Mouse (Mus musculus) ES-Bruce4 (cell line): ENCODE results near the gene Mettl16. TPM values are rescaled to one million over a fixed set of nuclear protein-coding genes. Genes with fewer than 3 reads are reported as not detected.
A peak's percentile ranks its signal among the peaks of the same experiment; 100 is the strongest.

Experiments used
- H3K27ac ChIP-seq: 2 replicates; pipeline ENCODE4 v1.5.1; 2012; ENCODE audit warnings: low read length, inconsistent platforms; ENCODE audit not compliant: insufficient read depth
- H3K27me3 ChIP-seq: 2 replicates; pipeline ENCODE4 v1.6.1; 2012; ENCODE audit warnings: mild to moderate bottlenecking, low read length, inconsistent platforms; ENCODE audit not compliant: control insufficient read depth, poor library complexity, insufficient read depth, severe bottlenecking
- H3K36me3 ChIP-seq: 2 replicates; pipeline ENCODE4 v1.6.1; 2012; ENCODE audit warnings: inconsistent platforms, mild to moderate bottlenecking, low read length, moderate library complexity; ENCODE audit not compliant: control insufficient read depth, poor library complexity, insufficient read depth, severe bottlenecking
- H3K4me1 ChIP-seq: one replicate; pipeline ENCODE4 v1.8.1; 2011; ENCODE audit warnings: low read length; ENCODE audit not compliant: control insufficient read depth, insufficient read depth
- H3K4me3 ChIP-seq: 2 replicates; pipeline ENCODE4 v1.5.1; 2011; ENCODE audit warnings: low read depth, mild to moderate bottlenecking, low read length
- H3K9ac ChIP-seq: 2 replicates; pipeline ENCODE4 v1.6.1; 2012; ENCODE audit warnings: low read depth, mild to moderate bottlenecking, inconsistent platforms; ENCODE audit not compliant: poor library complexity, severe bottlenecking
- H3K9me3 ChIP-seq: replicated peaks from 2 replicates; pipeline ENCODE4 v1.6.1; 2012; ENCODE audit warnings: mild to moderate bottlenecking, low read length, inconsistent platforms; ENCODE audit not compliant: control insufficient read depth, poor library complexity, insufficient read depth, severe bottlenecking
- CTCF ChIP-seq: IDR thresholded peaks from one replicate; pipeline ENCODE4 v1.8.1; 2011; ENCODE audit warnings: low read depth, low read length
- EP300 ChIP-seq: IDR thresholded peaks from 2 replicates; pipeline ENCODE4 v1.6.1; 2011; ENCODE audit warnings: low read depth, low read length; ENCODE audit not compliant: insufficient read depth
- POLR2A ChIP-seq: IDR thresholded peaks from one replicate; pipeline ENCODE4 v1.8.1; 2011; ENCODE audit warnings: low read length; ENCODE audit not compliant: insufficient read depth
- polyA plus RNA-seq: library from polyadenylated mRNA; stranded (reverse); fragments of >200 nt; gene quantifications from 2 replicates; pipeline ENCODE4 v1.2.4, GENCODE M21; 2011; ENCODE audit warnings: low read depth; ENCODE audit not compliant: missing spikeins, insufficient read depth, insufficient read length

Mettl16 gene
- polyA plus RNA-seq, 1 experiment: 66.2 TPM

GRCm38 (mm10) chr11:74831191-74831605 lies 60.6 kb downstream of the Mettl16 start:
- no peak for TF ChIP-seq CTCF
- no peak for TF ChIP-seq POLR2A
- TF ChIP-seq EP300: no peak
- peak overlapping the region; percentile 87 for H3K9ac ChIP-seq
- H3K27ac ChIP-seq: peak overlapping the region; percentile 16; the same call in 1 of the 2 replicates
- H3K4me1 ChIP-seq: peaks cover 12% of the 10 kb centered on the region
- peak overlapping the region; percentile 74 for H3K4me3 ChIP-seq
- no peaks in the 10 kb centered on the region for H3K36me3 ChIP-seq
- H3K9me3 ChIP-seq: no peaks in the 10 kb centered on the region
- no peaks in the 10 kb centered on the region for H3K27me3 ChIP-seq

GRCm38 (mm10) chr11:74831606-74832451 lies 61.2 kb downstream of the Mettl16 start:
- Histone ChIP-seq H3K27me3 (no peaks in the 10 kb centered on the region), H3K9me3 (no peaks in the 10 kb centered on the region), H3K9ac (peak overlapping the region; percentile 87), H3K4me3 (peak overlapping the region; percentile 74), H3K36me3 (no peaks in the 10 kb centered on the region), H3K4me1 (peaks cover 13% of the 10 kb centered on the region), H3K27ac (peak overlapping the region; percentile 16)
- TF ChIP-seq POLR2A: peak; percentile 89
- no peak for TF ChIP-seq CTCF
- peak; percentile 62 for TF ChIP-seq EP300

DNA sequence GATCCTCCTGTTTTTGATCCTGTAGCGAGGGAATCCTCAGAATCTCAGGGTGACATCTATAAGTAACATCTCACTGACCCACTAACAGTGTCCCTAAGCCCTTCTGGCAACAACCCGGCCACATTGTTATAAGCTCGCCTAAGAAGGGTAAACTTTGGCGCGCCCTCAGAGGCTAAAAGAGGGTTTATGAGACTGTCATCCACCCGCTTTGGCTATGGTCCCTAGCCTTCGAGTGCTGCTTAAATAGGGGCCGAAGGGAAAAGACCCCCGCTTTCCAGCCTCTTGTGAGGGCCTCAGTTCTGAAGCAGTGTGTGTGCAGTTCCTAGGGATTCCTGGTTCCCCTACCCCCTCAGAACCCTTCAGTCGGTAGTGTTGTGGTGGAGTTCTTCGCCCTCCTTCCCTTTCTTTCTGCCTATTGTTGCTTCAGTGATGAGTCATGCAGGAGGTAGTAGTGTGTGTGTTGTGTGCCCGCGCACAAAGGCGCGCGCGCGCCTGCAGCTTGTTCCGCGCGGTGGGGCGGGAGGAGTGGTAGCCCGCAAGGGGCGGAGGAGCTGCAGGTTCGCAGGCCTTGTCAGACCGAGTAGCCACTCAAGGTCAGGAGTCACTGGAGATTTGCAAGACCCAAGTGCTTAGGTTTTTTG lies 62.0 kb downstream of the Mettl16 start:
- Histone ChIP-seq H3K27me3 (no peaks in the 10 kb centered on the region), H3K36me3 (no peaks in the 10 kb centered on the region), H3K9me3 (no peaks in the 10 kb centered on the region), H3K4me1 (peaks cover 13% of the 10 kb centered on the region), H3K4me3 (peak overlapping the region; percentile 61), H3K9ac (peak overlapping the region; percentile 36), H3K27ac (peak overlapping the region; percentile 46)
- TF ChIP-seq EP300: no peak

DNA sequence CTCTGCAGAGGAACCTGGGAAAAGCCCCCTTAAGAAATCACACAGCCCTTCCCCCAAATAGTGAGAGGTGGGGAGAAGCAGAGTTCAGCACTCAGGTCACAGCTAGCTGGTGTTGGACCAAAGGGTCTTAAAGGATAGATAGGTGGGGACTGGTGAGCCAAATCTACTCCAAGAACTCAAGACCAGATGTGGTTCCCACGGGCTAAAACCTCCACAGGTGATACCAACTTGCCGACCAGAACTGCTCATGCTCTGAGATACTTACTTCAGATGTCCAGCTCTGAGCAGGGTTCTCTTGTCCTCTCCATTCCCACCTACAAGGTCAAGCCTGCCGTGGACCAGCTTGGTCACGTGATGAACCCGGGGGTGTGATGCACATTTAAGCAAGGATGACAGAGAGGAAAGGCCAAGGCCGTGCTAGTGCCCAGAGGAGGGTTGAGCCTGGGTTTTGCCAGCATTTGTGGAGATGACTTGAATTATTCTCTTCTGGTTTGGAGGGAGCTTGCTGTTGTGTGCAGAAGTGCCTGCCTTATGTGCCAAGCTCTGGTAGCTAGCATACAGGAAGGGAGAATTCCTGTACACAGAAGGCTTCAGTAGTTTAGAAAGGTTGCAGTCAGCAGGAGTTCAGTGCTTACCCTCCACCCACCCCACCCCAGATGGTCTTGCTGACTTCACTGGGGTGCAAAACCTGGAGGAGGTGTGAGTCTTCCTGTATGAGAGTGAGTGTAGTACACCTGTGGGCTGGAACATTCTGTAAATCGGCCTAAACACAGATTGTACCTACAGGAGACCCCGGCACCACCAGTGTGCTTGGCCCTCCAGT lies 63.1 kb downstream of the Mettl16 start:
- Histone ChIP-seq H3K4me1 (peaks cover 11% of the 10 kb centered on the region), H3K9ac (peak overlapping the region; percentile 36; the same call in 1 of the 2 replicates), H3K27ac (no peak overlapping the region), H3K4me3 (no peak overlapping the region), H3K9me3 (no peaks in the 10 kb centered on the region), H3K27me3 (no peaks in the 10 kb centered on the region), H3K36me3 (no peaks in the 10 kb centered on the region)
- no peak for TF ChIP-seq EP300
- no peak for TF ChIP-seq CTCF
- TF ChIP-seq POLR2A: no peak

GRCm38 (mm10) chr11:74834359-74834638 lies 63.7 kb downstream of the Mettl16 start:
- peaks cover 11% of the 10 kb centered on the region for H3K4me1 ChIP-seq
- no peak overlapping the region for H3K4me3 ChIP-seq
- no peaks in the 10 kb centered on the region for H3K36me3 ChIP-seq
- H3K27ac ChIP-seq: no peak overlapping the region
- no peaks in the 10 kb centered on the region for H3K9me3 ChIP-seq
- TF ChIP-seq EP300: no peak
- TF ChIP-seq POLR2A: no peak
- H3K27me3 ChIP-seq: no peaks in the 10 kb centered on the region
- H3K9ac ChIP-seq: no peak overlapping the region
